Mouse (Mus musculus) cortical plate, adult 2 months (tissue): ENCODE measurements around the gene Plb1.

Experiments used
- CTCF ChIP-seq: fragments of 200-500 bp; IDR thresholded peaks from 2 replicates; pipeline ENCODE4 v1.5.1; 2011; ENCODE audit warnings: mild to moderate bottlenecking, control low read depth, low read length; ENCODE audit not compliant: insufficient read depth; ENCODE audit errors: extremely low read depth
- POLR2A ChIP-seq: fragments of 200-500 bp; IDR thresholded peaks from 2 replicates; pipeline ENCODE4 v1.6.1; 2011; ENCODE audit warnings: mild to moderate bottlenecking, low read length, control low read depth; ENCODE audit not compliant: insufficient read depth; ENCODE audit errors: extremely low read depth

DNA sequence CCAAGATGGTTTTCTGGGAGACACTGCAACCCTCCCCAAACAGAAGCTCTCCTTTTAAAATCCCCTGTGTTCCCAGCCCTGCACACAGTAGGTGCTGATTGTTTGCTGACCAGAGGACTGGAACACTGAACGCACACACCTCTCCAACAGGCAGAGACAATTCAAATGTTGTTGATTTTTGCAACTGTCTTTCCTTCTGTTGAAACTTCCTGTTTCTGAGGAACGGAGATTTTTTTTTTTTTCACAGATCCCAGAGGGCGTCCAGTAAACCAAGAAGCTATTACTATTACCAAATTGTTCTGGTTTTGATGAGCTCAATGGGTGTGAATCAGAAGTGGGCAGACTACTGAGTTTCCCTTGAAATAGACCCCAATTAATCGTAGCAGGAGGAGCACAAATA lies 38.3 kb upstream of the Plb1 start:
- TF ChIP-seq POLR2A (no peak), CTCF (no peak)
